Mouse (Mus musculus): ENCODE measurements around the gene Sorcs2.

Sorcs2 gene

DNA sequence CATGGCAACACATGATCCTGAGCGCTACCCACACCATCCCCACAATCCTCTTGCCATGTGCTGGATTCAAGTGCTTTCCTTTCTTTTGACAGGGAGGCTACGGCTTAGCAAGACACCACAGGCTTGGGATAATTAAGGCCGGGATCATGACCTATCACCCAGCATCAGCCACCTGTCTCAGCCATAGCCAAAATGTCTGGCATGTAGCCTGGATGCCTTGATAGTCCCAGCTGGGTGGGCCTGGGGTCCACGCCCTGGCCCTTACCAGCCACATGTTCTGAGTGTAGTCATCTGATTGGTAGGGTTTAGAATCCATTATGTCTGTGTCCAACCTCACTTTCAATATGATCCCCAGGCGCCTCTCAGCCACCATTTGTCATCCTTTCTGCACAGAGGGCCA is 218.2 kb downstream of the Sorcs2 start:
- in situ Hi-C loops (cut with MboI, MseI) = no loop called here

GRCm38 (mm10) chr5:36178785-36179184 is 219.2 kb downstream of the Sorcs2 start:
- in situ Hi-C loops (cut with MboI, MseI) = no loop called here

DNA sequence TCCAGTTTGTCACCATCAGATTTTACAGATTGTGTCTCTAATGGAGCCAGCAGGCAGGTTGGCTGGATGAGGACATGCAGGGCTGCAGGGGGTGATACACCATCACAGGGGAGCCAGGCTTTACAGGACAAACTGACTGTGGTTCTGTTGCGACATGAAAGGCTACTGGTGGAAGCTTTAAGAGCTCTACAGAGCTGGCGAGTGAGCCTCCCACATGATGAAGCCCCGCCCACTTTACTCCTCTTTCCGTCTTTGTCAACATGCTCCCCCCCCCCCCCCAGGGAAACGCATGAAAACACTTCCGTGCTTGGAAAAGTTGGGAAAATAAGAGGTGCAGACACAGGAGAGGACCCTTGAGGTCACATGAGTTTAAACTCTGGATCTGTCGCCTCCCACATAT is 219.7 kb downstream of the Sorcs2 start:
- in situ Hi-C loops (cut with MboI, MseI) = no loop called here

DNA sequence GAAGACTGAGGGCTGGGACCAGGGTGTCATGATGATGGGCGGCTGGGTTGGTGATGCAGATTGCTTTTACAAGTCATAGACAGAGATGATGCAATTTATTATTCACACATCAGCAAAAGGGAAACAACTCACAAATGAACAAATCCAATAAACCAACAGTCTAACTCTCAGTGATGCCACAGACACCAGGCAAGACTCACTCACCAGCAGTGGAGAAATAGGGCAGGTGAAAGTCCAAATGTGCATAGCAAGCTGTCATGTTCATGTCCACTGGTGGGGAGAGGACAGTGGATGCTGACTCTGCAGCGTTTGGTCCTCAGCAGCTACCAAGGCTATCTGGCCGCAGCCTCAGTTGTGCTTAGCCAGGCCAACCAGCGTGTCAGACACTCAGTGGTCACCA is 221.1 kb downstream of the Sorcs2 start:
- in situ Hi-C loops (cut with MboI, MseI) = no loop called here

GRCm38 (mm10) chr5:36176409-36176808 is 221.5 kb downstream of the Sorcs2 start:
- in situ Hi-C loops (cut with MboI, MseI) = no loop called here

DNA sequence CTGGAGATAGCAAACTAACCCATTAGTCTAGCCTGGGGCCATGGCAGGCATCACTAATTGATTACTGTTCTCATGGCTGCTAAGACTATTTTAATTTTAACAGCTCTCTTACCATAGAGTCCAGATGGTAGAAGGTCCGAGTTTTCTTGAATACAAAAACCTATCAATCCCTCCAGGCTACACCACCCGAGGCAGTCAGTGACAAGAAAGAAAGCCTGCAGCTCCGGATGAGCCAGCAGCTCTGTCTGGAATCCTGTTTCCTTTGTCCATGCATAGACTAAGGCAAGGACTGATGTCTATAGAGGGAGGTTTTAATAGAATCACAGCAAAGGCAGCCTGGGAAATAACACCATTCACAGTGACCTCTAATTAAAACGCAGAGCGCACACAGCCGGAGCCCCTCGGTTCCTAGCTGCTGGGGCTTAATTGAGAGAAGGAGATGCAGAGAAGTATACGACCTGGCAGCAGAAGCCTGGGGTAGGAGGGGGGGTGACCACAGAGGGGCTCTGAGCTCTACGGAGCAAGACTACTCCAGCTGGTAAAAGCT is 223.3 kb downstream of the Sorcs2 start:
- in situ Hi-C loops (cut with MboI, MseI) = no loop called here

DNA sequence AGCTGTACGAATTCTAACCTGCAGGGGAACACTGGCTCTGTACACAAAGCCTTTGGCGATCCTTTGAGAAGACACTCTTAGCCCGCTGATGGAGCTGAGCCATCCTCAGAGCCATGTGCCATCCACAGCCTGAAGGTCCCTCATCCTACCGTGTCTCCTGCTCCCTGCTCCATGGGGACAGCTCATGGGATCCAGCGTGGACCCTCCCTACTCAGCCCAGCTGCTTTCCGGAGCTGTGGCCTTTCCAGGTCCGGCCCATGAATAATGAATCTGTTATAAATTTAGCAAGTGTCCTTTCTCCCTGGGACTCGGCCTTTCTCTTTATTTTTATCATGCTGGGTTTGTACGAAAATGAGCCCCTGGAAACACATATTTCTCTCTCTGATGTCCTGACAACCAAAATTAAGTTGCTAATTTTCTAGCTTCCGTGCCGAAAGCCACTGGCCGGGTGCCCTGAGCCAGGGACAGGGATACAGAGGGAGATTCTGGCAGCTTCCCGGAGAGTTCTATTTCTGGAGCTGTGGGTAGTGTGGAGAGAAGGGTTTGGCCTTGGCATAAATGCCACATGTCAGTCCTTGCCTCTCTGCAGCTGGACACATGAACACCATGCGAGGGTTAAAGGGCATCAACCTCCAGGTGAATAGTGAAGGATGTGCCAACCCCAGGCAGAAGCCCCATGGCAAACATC is 228.8 kb downstream of the Sorcs2 start:
- in situ Hi-C loops (cut with MboI, MseI) = no loop called here

DNA sequence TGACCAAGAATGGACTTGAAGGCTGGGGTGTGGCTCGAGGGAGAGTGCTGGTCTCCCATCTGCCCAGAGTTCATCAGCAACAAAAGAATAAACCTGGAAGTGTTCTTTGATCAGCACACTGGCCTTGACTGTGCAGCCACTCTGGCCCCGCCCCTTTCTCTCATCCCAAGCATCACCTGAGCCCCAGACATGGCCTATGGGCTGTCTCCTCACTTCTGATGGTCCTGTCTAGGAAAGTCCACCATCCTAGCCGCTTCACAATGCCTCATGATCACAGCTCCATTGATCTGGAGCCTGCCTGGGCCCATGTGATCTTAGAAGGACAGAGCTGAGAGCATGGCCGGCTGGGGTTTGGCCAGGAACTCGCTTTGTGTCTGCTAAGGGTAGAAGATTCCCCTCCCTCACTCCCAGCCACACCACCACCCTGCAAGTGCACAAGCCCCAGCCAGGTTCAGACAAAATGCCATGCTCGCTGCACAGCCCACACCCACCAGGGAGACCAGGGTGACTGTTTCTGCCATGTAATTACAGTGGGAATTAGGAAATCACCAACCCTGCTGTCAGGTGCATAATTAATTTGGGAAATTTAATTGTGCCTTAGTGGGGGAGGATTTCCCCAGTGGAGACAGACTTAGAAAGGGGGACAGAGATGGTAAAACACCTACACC is 231.5 kb downstream of the Sorcs2 start:
- in situ Hi-C loops (cut with MboI, MseI) = no loop called here

DNA sequence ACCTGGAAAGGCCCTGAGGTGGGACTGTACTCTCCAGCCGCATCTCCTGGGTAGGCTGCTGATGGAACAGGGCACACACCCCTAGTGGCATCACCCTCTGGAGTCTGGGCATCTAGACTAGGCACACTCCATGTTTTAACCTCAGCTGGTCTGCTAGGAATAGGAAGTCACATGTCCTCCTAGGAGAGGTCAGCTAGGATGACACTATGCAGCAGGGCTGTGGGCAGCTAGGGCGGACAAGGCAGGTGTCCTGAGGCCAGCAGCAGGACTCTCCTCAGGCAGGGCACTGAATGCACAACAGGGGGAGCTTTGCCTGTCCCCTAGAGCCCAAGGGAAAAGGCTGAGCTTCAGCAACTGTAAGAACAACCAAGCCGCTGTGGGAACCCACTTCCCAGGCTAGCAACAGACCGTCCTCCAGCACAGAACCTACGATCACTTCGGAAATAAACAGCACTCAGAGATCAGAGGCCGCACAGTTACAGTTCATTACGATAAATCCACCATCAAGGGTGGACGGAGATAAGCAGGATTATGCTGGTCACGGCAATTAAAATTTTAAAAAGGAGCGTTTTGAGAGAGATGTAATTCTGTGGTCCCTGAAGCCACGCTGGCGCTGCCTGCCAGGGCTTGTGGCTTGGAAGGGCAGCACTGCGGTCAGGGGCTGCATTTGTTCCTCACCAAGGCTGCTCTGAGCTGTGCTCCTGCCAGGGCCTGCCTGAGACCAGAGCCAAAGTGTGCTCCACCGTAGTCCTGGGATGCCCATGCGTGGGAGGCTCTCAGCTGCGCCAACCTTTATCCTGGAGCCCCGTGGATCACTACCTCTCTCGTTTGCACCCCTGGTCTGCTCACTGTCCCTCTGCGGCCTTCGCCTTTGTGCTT is 232.3 kb downstream of the Sorcs2 start:
- in situ Hi-C loops (cut with MboI, MseI) = no loop called here

GRCm38 (mm10) chr5:36154879-36155485 is 243.0 kb downstream of the Sorcs2 start:
- in situ Hi-C loops (cut with MboI, MseI) = no loop called here

DNA sequence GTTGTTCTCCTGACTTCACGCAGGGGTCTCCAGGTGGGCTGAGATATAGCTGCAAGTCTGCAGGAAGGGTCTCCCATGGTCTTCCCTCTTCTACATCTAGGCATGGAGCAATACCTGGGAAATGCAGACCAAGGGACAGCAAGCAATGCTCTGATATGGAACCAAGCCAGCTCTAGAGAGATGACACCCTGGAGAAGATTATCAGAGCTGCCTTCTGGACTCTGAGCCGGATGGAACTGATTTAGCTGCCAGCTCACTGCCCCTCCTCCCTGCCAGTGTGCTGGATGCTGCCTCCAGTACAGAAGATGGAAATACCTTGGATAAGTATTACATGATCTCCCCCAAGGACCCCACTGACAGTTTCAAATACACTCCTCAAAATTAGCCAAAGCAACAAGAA is 244.7 kb downstream of the Sorcs2 start:
- in situ Hi-C loops (cut with MboI, MseI) = no loop called here

DNA sequence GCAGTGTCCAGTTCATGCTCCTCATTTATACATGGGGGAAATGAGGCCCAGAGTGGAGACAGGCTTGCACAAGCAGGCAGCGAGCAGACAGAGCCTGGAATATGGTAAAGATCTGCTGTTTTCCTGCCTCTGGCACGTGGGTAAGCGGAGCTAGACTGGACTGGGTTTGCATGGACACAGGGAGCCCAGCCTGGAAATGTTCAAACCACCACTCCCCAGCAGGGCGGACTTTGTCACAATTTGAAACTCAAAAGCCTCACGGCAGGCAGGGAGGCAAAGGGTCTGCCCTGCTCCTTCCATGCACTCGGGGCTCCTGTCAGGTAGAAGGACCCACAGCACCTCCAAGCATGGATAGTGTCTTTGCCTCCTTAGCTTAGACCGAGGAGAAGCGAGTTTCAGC is 246.9 kb downstream of the Sorcs2 start:
- in situ Hi-C loops (cut with MboI, MseI) = no loop called here

GRCm38 (mm10) chr5:36149098-36149497 is 248.8 kb downstream of the Sorcs2 start:
- in situ Hi-C loops (cut with MboI, MseI) = no loop called here

DNA sequence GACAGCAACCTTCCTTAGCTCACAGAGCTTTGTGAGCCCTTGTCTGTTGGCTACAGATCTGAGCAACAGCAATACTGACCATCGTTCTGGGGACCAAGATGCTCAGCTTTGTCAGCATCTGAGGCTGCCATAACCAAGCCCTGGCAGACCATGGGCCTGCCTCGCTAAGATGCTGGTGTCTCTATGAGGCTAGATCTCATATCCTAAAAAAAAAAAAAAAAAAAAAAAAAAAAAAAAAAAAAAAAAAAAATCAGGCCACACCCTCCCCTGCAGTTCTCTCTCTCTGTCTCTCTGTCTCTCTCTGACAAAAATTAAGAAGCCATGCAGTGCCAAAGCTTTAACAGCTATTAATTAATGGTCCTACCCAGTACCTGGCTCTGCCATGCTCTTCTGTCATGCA is 251.3 kb downstream of the Sorcs2 start:
- in situ Hi-C loops (cut with MboI, MseI) = no loop called here

DNA sequence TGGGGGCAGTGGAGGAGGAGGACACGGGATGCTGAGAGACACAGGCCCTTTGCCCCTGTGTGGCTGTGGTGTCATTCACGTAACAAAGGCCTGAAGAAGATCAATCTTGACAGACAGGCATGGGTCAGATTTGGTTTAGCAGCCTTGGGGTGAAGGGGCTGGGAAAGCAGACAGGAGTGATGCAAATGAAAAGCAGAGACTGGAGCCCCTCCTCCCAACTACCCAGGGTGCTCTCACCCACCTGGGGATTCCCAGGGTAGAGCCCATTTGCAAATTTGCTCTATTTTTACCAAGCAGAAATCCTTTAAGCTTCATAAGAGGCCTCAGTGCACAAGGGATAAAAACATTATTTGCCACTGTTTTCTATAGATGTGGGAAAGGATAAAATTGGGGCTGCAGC is 253.4 kb downstream of the Sorcs2 start:
- in situ Hi-C loops (cut with MboI, MseI) = no loop called here

- in situ Hi-C loops (cut with MboI, MseI) = no loop called here
Measured at GRCm38 (mm10) chr5:36141676-36142255, 256.2 kb downstream of the Sorcs2 start.

GRCm38 (mm10) chr5:36141112-36141511 is 256.8 kb downstream of the Sorcs2 start:
- in situ Hi-C loops (cut with MboI, MseI) = no loop called here

DNA sequence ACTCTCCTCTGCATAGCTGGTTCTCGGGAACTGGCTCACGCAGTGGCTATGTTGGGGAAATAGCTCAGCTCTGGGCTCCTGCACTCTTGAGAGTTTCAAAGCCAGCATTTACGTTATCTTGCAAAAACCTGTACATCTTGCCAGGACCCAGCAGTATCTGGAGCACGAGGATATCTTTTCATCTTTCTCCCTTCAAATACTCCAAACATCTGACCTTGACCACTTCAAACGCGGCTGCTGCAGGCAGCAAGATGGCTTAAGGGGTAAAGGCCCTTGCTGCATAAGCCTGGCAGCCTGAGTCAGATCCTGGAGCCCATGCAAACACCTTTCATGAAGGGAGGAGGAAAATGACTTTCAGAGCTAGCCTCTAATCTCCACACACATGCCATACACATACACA is 258.2 kb downstream of the Sorcs2 start:
- in situ Hi-C loops (cut with MboI, MseI) = no loop called here

GRCm38 (mm10) chr5:36135874-36136542 is 261.9 kb downstream of the Sorcs2 start:
- in situ Hi-C loops (cut with MboI, MseI) = no loop called here

- in situ Hi-C loops (cut with MboI, MseI) = no loop called here
Measured at GRCm38 (mm10) chr5:36134302-36134701, 263.6 kb downstream of the Sorcs2 start.

DNA sequence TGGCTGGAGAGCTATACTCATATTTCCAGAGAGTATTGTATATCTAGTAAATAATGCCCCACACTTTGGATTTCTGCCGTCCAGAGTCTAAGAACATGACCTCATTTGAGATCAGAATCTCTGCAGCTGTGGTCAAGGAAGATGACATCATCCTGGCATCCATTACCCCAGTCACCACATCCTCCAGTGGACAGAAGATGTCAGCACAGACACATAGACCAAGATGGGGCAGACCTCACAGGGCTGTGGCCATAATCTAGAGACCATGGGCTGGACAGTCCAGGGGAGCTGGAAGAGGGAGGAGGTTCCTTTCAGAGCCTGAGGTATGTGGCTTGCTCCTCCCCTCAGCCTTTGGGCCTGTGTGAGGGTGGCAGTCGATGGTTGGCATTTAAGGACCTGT is 264.0 kb downstream of the Sorcs2 start:
- in situ Hi-C loops (cut with MboI, MseI) = no loop called here

Data from T-helper 2 cell (primary cell).